Mouse (Mus musculus) cortical plate, adult 2 months (tissue): ENCODE results near the gene Tle3. TPM values are rescaled to one million over a fixed set of nuclear protein-coding genes. Genes with fewer than 3 reads are reported as not detected.

Source experiments
- H3K27ac ChIP-seq: fragments of 200-500 bp; 2 replicates; pipeline ENCODE4 v1.5.1; 2012; ENCODE audit warnings: low read length, control low read depth, inconsistent platforms; ENCODE audit not compliant: insufficient read depth
- H3K4me1 ChIP-seq: fragments of 200-500 bp; 2 replicates; pipeline ENCODE4 v1.6.1; 2011; ENCODE audit warnings: low read length; ENCODE audit not compliant: control insufficient read depth, insufficient read depth
- H3K4me3 ChIP-seq: fragments of 200-500 bp; 2 replicates; pipeline ENCODE4 v1.5.1; 2011; ENCODE audit warnings: mild to moderate bottlenecking, low read length, control low read depth; ENCODE audit not compliant: insufficient read depth
- CTCF ChIP-seq: fragments of 200-500 bp; IDR thresholded peaks from 2 replicates; pipeline ENCODE4 v1.5.1; 2011; ENCODE audit warnings: mild to moderate bottlenecking, control low read depth, low read length; ENCODE audit not compliant: insufficient read depth; ENCODE audit errors: extremely low read depth
- POLR2A ChIP-seq: fragments of 200-500 bp; IDR thresholded peaks from 2 replicates; pipeline ENCODE4 v1.6.1; 2011; ENCODE audit warnings: mild to moderate bottlenecking, low read length, control low read depth; ENCODE audit not compliant: insufficient read depth; ENCODE audit errors: extremely low read depth
- polyA plus RNA-seq: library from polyadenylated mRNA; depleted of rRNA; stranded (reverse); fragments of >200 nt; gene quantifications from 2 replicates; pipeline ENCODE4 v1.2.3, GENCODE M21; 2012; rRNA removed

The Tle3 gene
- polyA plus RNA-seq: 36.2 and 36.6 TPM in 2 replicates

GRCm38 (mm10) chr9:61371755-61372509, at the start of gene Tle3:
Gene Tle3, plus strand, starts transcription at chr9:61372366.
- H3K27ac ChIP-seq: peak within 1 kb of the TSS; percentile 78
- peak within 1 kb of the TSS; percentile 69 for H3K4me3 ChIP-seq
- TF ChIP-seq POLR2A (peak; percentile 93), CTCF (peak; percentile 29; the same call in 1 of the 2 replicates)
- peaks cover 2% of the 10 kb centered on the region; the same call in 1 of the 2 replicates for H3K4me1 ChIP-seq

DNA sequence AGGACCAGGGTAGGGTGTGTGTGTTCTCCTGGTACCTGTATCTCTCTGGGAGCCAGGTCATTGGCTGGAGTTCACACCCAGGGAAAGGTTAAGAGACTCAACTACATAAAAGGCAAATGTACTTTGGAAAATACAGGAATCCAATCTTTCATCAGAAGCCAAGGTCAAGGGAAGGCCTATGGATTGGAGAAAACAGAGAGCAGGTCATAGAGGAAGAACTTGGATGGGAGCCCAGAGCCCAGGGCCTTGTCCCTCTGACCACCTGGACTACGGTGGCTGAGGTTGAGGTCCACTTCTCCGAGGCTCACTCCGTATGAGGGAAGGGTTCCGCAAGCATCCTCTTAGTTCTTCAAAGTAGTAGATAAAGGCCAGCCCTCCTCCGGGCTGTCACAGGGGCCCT, 48.9 kb upstream of the Tle3 start:
- Histone ChIP-seq H3K4me1 (no peaks in the 10 kb centered on the region), H3K27ac (no peak overlapping the region), H3K4me3 (no peak overlapping the region)
- TF ChIP-seq POLR2A (no peak), CTCF (no peak)

- TF ChIP-seq CTCF (no peak), POLR2A (no peak)
- no peak overlapping the region for H3K27ac ChIP-seq
- H3K4me1 ChIP-seq: no peaks in the 10 kb centered on the region
- no peak overlapping the region for H3K4me3 ChIP-seq
These were observed 48.3 kb upstream of the Tle3 start for GRCm38 (mm10) chr9:61323879-61324278.

GRCm38 (mm10) chr9:61324354-61324753, 47.8 kb upstream of the Tle3 start:
- no peak overlapping the region for H3K4me3 ChIP-seq
- no peaks in the 10 kb centered on the region for H3K4me1 ChIP-seq
- TF ChIP-seq POLR2A (no peak), CTCF (no peak)
- H3K27ac ChIP-seq: no peak overlapping the region

GRCm38 (mm10) chr9:61325012-61325411, 47.2 kb upstream of the Tle3 start:
- Histone ChIP-seq H3K27ac (no peak overlapping the region), H3K4me1 (no peaks in the 10 kb centered on the region), H3K4me3 (no peak overlapping the region)
- no peak for TF ChIP-seq CTCF
- TF ChIP-seq POLR2A: no peak

GRCm38 (mm10) chr9:61325931-61326351, 46.2 kb upstream of the Tle3 start:
- Histone ChIP-seq H3K4me3 (no peak overlapping the region), H3K27ac (no peak overlapping the region), H3K4me1 (no peaks in the 10 kb centered on the region)
- TF ChIP-seq POLR2A: no peak
- TF ChIP-seq CTCF: no peak

GRCm38 (mm10) chr9:61326922-61327321, 45.2 kb upstream of the Tle3 start:
- H3K4me1 ChIP-seq: no peaks in the 10 kb centered on the region

GRCm38 (mm10) chr9:61328173-61328572, 44.0 kb upstream of the Tle3 start:
- no peaks in the 10 kb centered on the region for H3K4me1 ChIP-seq
- TF ChIP-seq POLR2A (no peak), CTCF (no peak)
- no peak overlapping the region for H3K27ac ChIP-seq
- H3K4me3 ChIP-seq: no peak overlapping the region

More at GRCm38 (mm10) chr9:61326922-61327321, 45.2 kb upstream of the Tle3 start:
- H3K4me3 ChIP-seq: no peak overlapping the region
- no peak for TF ChIP-seq CTCF
- TF ChIP-seq POLR2A: no peak
- H3K27ac ChIP-seq: no peak overlapping the region

DNA sequence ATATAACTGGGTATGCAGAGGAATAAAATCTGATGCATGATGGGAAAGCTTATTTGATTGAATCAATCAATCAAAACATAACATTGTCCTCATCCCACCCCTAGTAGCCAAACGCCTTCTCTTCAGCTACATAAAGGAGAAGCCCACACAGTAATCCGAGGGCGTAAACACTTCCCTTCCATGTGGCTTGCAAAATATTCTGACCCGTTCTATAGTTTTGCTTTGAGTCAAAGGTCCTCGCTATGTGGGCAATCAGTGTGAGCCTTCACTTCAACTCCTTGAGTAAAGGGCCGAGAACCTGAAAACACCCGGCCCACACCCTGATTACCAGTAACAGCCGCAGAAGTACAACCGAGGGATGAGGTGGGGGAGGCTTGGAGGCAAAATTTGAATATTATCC, 41.4 kb upstream of the Tle3 start:
- no peak for TF ChIP-seq POLR2A
- no peak for TF ChIP-seq CTCF
- Histone ChIP-seq H3K27ac (no peak overlapping the region), H3K4me3 (no peak overlapping the region), H3K4me1 (no peaks in the 10 kb centered on the region)
